Mouse (Mus musculus) gastrocnemius, postnatal 4 days (tissue): ENCODE data around the gene Zfp451. TPM values are rescaled to one million over a fixed set of nuclear protein-coding genes. Genes with fewer than 3 reads are reported as not detected.

Experiments
- DNase-seq, 2 experiments: peaks; one replicate each; pipeline ENCODE4 v3.0.0; 2021 to 2022; ENCODE audit warnings: low spot score in 2 of 2, mixed read lengths in 2 of 2
- total RNA-seq, 2 experiments: library from RNA; stranded (reverse); gene quantifications; 2 replicates each; pipeline ENCODE4 v1.2.3; 2021

Gene Zfp451
- total RNA-seq, 2 experiments from 2014 or later = 31.7 to 33.2 TPM

- no peak for DNase-seq
Measured at GRCm38 (mm10) chr1:33720231-33720630, 94.2 kb downstream of the Zfp451 start.

GRCm38 (mm10) chr1:33719733-33720225, 94.6 kb downstream of the Zfp451 start, which contains the start of gene Rab23:
Gene Rab23, plus strand, starts transcription at chr1:33719887.
- DNase-seq = peak; percentile 61 to 79

GRCm38 (mm10) chr1:33717636-33718035, 96.8 kb downstream of the Zfp451 start:
- DNase-seq = no peak

GRCm38 (mm10) chr1:33714796-33715195, 99.6 kb downstream of the Zfp451 start:
- DNase-seq = no peak

- DNase-seq = no peak
Measured at GRCm38 (mm10) chr1:33712026-33712425, 102.4 kb downstream of the Zfp451 start.

Other genes starting within 250 kb of the Zfp451 start
- 10 to 100 TPM; 11.9 to 12.3 TPM for gene Prim2, start 144.8 kb downstream of the Zfp451 start, total RNA-seq
- gene Rab23, start 94.7 kb downstream of the Zfp451 start, total RNA-seq = 10 to 100 TPM; 18.4 to 19.7 TPM
- 10 to 100 TPM; 40.1 to 51.1 TPM for gene Bag2, start 56.8 kb downstream of the Zfp451 start, total RNA-seq
- 1 to 10 TPM in 1 of 2 experiments, under 1 TPM in 1; 0.83 to 1.3 TPM for gene Bend6, start 93.2 kb upstream of the Zfp451 start, total RNA-seq
- gene Dst, start 93.6 kb upstream of the Zfp451 start, total RNA-seq = 100 to 1,000 TPM; 181 to 191 TPM